Mouse (Mus musculus): ENCODE data around the gene Acadvl.

The Acadvl gene

GRCm38 (mm10) chr11:70001865-70002264, 13.3 kb downstream of the Acadvl start:
- in situ Hi-C loops (cut with MseI, MboI) = no loop called here

DNA sequence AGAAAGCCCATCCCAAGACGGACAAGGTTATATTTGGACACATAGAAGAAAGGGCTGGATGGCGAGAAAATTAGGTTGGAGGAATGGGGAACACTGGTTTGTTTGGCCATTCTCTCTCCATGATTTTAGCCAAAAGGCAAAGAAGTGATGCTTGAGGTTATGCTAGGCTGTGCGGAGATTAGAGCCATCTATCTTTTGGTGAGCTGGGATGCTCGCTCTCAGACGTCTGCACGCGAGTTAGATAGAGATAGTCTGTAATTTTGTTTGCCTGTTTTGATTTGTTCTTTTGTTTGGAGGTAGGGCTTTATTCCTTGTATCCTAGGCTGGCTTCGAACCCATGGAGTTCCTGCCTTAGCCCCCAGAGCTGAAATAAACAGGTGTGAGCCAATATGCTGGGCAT, 14.1 kb downstream of the Acadvl start:
- in situ Hi-C loops (cut with MseI, MboI) = no loop called here

DNA sequence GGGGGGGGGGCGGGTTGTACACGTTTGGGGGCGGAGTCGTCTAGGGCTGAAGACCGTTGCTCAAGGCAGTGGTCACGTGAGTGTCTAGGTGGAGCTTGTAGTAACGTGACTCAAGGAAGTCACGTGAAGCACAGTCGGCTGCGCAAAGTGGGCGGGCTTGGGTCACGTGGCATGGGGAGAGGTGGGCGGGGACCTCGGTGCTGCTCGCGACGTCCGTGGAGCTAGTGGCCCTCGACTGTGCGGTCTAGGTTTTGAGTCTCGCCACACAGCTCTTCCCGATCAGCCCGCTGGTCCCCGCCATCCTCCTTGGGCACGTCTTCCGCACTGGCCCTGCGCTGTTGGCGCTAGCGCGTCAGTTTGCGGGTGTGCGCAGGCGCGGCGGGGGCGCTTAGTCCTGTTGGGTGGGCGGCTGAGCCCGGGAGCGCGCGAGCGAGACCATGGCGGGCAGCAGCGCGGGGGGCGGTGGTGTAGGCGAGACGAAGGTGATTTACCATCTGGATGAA, 14.8 kb downstream of the Acadvl start, which contains the start of gene Dvl2:
Gene Dvl2 (plus strand): TSS at position 200 of the 503 bp plus-strand sequence.
- in situ Hi-C loops (cut with MseI, MboI) = no loop called here

DNA sequence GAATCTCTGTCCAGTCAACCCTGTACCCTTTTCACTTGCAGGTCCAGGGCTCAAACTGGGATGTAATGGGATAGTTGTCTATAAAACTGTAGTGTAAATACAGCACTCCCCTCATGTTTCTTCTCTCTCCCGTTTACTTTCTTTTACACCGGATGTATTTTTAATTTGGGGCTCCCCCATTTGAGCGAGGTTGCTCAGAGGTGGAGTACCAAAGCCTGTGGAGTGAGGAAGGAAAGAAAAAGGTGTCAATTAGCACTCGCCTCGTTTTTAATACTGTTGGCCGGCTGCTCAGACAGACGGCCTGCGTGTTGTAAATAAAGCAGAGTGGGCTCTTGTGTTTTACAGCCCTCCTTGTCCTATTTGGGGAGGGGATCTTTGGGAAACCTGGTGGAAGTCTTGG, 15.5 kb downstream of the Acadvl start:
- in situ Hi-C loops (cut with MseI, MboI) = no loop called here

DNA sequence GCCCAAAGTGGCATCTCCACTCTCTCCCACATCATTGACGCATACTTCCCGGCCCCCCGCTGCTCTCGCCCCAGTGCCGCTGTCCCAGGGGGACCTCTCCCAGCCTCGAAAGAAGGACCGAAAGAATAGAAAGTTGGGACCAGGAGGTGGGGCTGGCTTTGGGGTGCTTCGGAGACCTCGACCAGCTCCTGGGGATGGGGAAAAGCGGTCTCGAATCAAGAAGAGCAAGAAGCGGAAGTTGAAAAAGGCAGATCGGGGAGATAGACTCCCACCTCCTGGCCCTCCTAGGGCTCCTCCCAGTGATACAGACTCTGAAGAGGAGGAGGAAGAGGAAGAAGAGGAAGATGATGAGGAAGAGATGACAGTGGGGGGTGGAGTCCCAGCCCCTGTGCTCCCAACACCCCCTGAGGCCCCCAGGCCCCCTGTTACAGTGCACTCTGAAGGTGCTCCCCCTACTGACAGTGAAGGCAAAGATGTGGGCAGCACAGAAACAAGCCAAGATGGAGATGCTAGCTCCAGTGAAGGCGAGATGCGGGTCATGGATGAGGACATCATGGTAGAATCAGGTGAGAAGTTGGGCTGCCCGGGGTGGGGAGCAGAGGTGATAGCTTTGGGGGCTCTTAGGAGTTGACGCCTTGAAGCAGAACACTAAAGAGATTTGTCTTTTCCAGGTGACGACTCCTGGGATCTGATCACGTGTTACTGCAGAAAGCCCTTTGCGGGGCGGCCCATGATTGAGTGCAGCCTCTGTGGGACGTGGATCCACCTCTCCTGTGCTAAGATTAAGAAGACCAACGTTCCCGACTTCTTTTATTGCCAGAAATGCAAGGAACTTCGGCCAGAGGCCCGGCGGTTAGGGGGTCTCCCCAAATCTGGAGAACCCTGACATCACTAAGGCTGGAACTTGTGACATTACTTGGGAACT, 16.4 kb downstream of the Acadvl start:
- in situ Hi-C loops (cut with MseI, MboI) = no loop called here

DNA sequence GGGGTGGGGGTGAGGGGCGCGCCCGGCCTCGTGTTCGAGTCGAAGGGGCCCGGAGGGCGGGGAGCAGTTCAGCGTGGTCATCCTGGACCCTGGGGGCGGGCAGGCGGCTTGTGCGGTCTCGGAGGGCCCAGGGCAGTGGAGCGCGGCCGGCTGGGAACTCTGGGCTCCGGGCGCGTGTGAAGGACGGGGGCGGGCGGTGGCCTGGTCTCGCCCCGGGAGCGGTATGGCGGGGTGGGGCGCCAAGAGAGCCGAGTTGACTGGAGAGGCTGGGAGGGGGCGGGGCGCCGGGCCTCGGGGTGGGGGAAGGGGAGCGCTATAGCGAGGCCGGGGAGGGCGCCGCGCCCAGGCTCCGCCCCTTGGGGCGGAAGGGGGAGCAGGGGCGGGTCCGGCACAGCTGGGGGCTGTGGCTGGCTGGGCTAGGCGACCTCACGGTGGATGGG, 18.1 kb downstream of the Acadvl start:
- in situ Hi-C loops (cut with MseI, MboI) = no loop called here

DNA sequence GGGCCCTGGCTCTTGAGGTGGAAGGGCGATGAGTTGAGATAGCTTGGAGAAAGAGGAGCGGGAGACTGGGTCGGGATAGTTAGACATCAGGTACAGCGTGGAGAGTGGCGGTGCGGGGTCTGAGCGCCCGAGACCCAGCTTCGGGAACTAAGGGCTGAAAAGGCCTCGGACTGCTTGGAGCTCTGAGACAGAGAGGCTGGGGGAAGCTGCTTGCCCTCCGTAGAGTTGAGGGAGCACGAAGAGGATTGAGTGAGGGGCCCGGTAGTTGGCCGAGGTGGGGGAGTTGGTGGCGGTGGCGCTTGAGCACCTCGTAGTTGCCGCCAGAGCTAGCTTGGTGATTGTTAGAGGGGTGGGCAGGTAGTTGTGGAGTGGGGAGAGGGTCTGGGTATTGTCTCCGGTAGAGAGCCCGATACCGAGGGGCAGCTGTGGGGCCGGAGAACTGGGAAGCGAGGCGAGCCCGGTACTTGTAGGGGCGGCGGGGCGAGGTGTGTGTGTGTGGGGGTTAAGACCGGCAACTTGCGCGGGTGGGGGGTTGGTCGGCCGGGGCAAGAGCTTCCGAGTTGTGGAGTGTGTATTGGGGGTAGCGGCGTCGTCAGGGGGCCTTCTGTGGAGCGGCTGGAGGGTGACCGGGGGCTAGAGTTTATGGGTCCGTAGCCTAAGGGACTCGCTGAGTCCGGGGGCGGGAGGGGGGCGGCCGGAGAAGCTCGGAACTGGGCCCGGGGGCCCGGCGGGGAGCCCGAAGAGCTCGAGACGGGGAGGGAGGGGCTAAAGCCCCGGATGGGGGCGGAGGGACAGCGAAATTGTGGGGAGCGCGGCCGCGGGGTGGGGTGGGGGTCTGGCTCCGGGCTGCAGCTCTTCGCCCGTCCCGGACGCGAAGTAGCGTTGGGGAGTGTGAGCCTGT, 18.8 kb downstream of the Acadvl start:
- in situ Hi-C loops (cut with MseI, MboI) = no loop called here

- in situ Hi-C loops (cut with MseI, MboI) = no loop called here
Observed at GRCm38 (mm10) chr11:69995391-69995960, 19.7 kb downstream of the Acadvl start, which contains the start of gene Phf23. Gene Phf23 (plus strand): TSS chr11:69995777.

GRCm38 (mm10) chr11:69994401-69995090, 20.7 kb downstream of the Acadvl start:
- in situ Hi-C loops (cut with MseI, MboI) = no loop called here

DNA sequence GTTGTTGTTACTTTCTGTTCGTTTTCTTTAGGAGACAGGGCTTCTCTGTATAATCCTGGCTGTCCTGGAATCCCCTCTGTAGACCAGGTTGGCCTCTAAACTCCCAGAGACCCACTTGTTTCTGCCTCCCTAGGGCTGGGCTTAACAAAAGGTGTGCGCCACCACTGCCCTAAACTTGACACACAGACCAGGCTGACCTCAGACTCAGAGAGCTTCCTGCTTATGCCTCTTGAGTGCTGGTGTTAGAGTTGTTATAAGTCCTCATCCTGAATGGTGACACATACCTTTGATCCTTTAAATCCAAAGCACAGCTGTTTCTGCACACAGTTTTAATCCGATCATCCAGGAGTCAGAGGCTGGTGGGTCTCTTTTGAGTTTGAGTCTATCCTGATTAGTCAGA, 22.3 kb downstream of the Acadvl start:
- in situ Hi-C loops (cut with MseI, MboI) = no loop called here

- in situ Hi-C loops (cut with MseI, MboI) = no loop called here
Observed at GRCm38 (mm10) chr11:69992396-69992795, 22.8 kb downstream of the Acadvl start.

DNA sequence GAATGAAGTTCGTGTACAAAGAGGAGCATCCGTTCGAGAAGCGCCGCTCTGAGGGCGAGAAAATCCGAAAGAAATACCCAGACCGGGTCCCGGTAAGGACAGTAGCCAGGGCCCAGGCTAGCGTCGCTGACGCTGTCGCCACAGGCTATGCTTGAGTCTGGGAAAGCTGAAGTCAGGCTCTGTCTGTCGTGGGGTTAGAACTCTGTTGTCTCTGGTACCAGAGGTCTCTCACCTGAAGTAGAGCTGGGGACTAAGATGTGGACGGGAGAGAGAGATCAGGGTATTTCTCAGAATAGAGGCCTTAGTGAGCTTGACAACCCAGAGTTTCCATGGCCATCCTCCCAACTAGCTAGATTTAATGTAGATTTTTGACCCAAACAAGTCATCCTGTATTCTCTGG, 23.5 kb downstream of the Acadvl start:
- in situ Hi-C loops (cut with MseI, MboI) = no loop called here

DNA sequence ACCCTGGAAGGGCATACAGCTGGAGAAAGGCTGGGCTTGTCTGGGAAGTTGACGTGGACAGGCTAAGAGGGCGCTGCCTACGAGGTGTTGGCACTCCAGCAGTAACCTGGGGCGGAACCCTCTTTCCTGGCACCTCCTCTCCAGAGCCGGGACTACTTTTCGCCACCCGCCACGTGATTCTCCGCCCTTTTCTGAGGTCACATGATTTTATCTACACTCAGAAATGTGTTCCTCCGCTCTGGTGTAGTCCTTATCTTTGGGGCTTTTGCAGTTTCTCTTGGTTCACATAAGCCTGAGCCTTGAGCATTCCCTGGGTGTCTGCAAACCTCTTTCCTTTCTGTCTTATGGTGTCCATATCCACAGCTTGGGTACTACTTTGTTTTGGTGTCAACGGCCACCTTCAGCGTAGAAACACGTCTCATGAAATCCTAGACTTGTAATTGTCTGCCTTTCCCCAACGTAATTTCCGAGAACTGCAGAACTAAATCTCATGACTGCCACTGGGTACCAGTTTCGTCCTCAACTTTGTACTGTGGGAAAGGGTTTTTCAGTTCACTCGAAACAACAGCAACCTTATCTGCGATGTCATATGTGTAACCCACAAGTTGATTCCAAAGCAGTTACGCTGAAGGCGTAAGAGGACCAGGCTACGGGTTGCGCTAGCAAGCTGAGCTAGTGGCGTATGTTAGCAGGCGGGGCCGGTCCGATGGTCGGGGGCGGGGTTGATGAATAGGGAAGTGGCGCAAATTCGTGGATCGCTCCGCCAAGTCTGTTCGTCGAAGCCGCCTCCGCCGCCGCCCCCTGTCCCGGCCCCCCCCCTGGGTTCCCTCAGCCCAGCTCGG, 24.1 kb downstream of the Acadvl start, which contains the start of gene Gabarap:
Gene Gabarap (plus strand): TSS at position 294 of the 842 bp plus-strand sequence.
- in situ Hi-C loops (cut with MseI, MboI) = no loop called here

GRCm38 (mm10) chr11:69989949-69990348, 25.3 kb downstream of the Acadvl start:
- in situ Hi-C loops (cut with MseI, MboI) = no loop called here

- in situ Hi-C loops (cut with MseI, MboI) = no loop called here
Observed at GRCm38 (mm10) chr11:69984431-69984830, 30.8 kb downstream of the Acadvl start.

GRCm38 (mm10) chr11:69983377-69983776, 31.8 kb downstream of the Acadvl start:
- in situ Hi-C loops (cut with MseI, MboI) = no loop called here

DNA sequence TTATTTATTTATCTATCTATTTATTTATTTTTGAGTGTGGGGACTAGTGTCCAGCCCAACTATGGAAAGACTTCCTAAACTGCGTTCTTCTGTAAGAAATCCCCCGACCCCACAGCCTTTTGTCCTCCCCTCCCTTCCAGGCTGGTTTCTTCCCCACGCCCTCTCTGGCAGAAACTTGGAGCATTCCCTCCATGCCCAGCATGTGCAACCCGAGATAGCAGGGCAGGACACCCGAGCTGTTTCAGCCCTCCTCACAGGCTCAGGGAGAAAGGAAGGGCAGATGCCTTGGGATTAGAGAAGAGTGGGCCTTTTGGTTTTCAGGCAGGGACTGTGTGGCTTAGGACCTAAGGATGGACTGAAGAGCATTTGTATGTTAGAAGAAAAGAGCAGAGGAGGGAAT, 32.3 kb downstream of the Acadvl start:
- in situ Hi-C loops (cut with MseI, MboI) = no loop called here

DNA sequence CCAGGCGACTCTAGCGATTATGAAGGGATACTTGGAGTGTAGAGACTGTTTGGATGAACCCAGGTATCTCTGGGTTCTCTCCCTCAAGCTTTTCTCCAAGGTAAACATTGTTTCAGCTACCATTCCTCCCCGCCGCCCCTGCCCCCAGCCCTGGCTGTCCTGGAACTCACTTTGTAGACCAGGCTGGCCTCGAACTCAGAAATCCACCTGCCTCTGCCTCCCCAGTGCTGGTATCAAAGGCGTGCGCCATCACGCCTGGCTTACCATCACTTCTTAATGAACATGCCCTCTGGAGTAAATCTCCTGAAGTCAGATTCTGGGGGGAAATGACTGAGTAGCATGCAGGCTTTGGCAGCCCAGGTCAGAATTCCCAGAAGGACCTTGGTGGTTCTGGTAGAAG, 33.0 kb downstream of the Acadvl start, which contains the start of gene Elp5:
Gene Elp5 (minus strand): TSS at position 293 of the 400 bp plus-strand sequence.
- in situ Hi-C loops (cut with MseI, MboI) = no loop called here

GRCm38 (mm10) chr11:69981141-69981762, 34.0 kb downstream of the Acadvl start, which contains the start of gene Ctdnep1:
Gene Ctdnep1 (plus strand): TSS chr11:69981156.
- in situ Hi-C loops (cut with MseI, MboI) = no loop called here
